Mouse (Mus musculus) testis, adult 2 months (tissue): ENCODE results near the gene Pard3. TPM values are rescaled to one million over a fixed set of nuclear protein-coding genes. Genes with fewer than 3 reads are reported as not detected.

ENCODE experiments used
- H3K27ac ChIP-seq: fragments of 200-500 bp; 2 replicates; pipeline ENCODE4 v1.5.1; 2012; ENCODE audit warnings: low read depth, low read length; ENCODE audit not compliant: control insufficient read depth, insufficient read depth
- H3K27me3 ChIP-seq: fragments of 200-500 bp; 2 replicates; pipeline ENCODE4 v1.6.1; 2012; ENCODE audit warnings: mild to moderate bottlenecking, low read length, moderate library complexity; ENCODE audit not compliant: control insufficient read depth, insufficient read depth
- H3K36me3 ChIP-seq: fragments of 200-500 bp; 2 replicates; pipeline ENCODE4 v1.6.1; 2012; ENCODE audit warnings: mild to moderate bottlenecking, low read length; ENCODE audit not compliant: control insufficient read depth, insufficient read depth
- H3K4me1 ChIP-seq: fragments of 200-500 bp; 2 replicates; pipeline ENCODE4 v1.6.1; 2012; ENCODE audit warnings: low read length; ENCODE audit not compliant: control insufficient read depth, insufficient read depth
- H3K4me3 ChIP-seq: fragments of 200-500 bp; 2 replicates; pipeline ENCODE4 v1.5.1; 2012; ENCODE audit warnings: low read depth, mild to moderate bottlenecking, low read length, moderate library complexity, mixed read lengths; ENCODE audit not compliant: control insufficient read depth
- CTCF ChIP-seq: fragments of 200-500 bp; IDR thresholded peaks from 2 replicates; pipeline ENCODE4 v1.5.1; 2012; ENCODE audit warnings: low read depth, mild to moderate bottlenecking, inconsistent platforms, low read length, moderate library complexity; ENCODE audit not compliant: control insufficient read depth, insufficient read depth, insufficient replicate concordance
- POLR2A ChIP-seq: fragments of 200-500 bp; IDR thresholded peaks from 2 replicates; pipeline ENCODE4 v1.6.1; 2012; ENCODE audit warnings: low read depth, mild to moderate bottlenecking, inconsistent platforms, low read length, moderate library complexity; ENCODE audit not compliant: control insufficient read depth
- polyA plus RNA-seq: library from polyadenylated mRNA; depleted of rRNA; stranded (reverse); fragments of >200 nt; gene quantifications from 2 replicates; pipeline ENCODE4 v1.2.3, GENCODE M21; 2012

The Pard3 gene
- polyA plus RNA-seq, 1 experiment, result 4.1 TPM

GRCm38 (mm10) chr8:127182065-127182464 is 118.4 kb downstream of the Pard3 start:
- Histone ChIP-seq H3K27me3 (no peaks in the 10 kb centered on the region), H3K27ac (no peak overlapping the region), H3K4me1 (no peaks in the 10 kb centered on the region), H3K36me3 (no peaks in the 10 kb centered on the region), H3K4me3 (no peak overlapping the region)
- TF ChIP-seq CTCF (no peak), POLR2A (no peak)

GRCm38 (mm10) chr8:127183533-127183932 is 119.8 kb downstream of the Pard3 start:
- H3K4me1 ChIP-seq, result no peaks in the 10 kb centered on the region
- H3K36me3 ChIP-seq, result no peaks in the 10 kb centered on the region
- no peak overlapping the region for H3K4me3 ChIP-seq
- no peak overlapping the region for H3K27ac ChIP-seq
- TF ChIP-seq POLR2A (no peak), CTCF (no peak)
- no peaks in the 10 kb centered on the region for H3K27me3 ChIP-seq

GRCm38 (mm10) chr8:127184025-127184424 is 120.3 kb downstream of the Pard3 start:
- H3K27me3 ChIP-seq, result no peaks in the 10 kb centered on the region
- no peaks in the 10 kb centered on the region for H3K4me1 ChIP-seq
- H3K27ac ChIP-seq, result no peak overlapping the region
- TF ChIP-seq CTCF, result no peak
- no peak for TF ChIP-seq POLR2A
- H3K36me3 ChIP-seq, result no peaks in the 10 kb centered on the region
- no peak overlapping the region for H3K4me3 ChIP-seq

GRCm38 (mm10) chr8:127185897-127186296 is 122.2 kb downstream of the Pard3 start:
- H3K4me3 ChIP-seq, result no peak overlapping the region
- H3K4me1 ChIP-seq, result no peaks in the 10 kb centered on the region
- no peak overlapping the region for H3K27ac ChIP-seq
- H3K27me3 ChIP-seq, result no peaks in the 10 kb centered on the region
- TF ChIP-seq POLR2A (no peak), CTCF (no peak)
- no peaks in the 10 kb centered on the region for H3K36me3 ChIP-seq

DNA sequence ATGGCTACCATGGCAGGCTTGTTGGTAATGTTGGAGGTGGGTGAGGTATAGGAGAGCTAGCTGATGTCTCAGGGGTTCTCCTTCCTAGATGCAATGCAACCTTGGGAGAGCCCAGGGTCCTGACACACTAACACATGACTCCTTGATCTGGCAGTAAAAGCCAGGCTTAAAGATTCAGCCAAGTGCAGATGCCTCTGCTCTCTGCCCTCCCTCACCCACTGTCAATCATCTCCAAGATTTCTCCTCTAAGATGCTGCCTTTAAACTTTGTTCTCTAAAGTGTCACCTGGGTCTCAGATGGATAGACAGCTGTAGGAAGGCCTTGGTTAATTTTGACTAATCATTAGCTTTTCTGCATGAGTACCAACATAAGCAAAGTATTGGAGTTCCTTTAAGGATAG is 125.0 kb downstream of the Pard3 start:
- Histone ChIP-seq H3K4me1 (no peaks in the 10 kb centered on the region), H3K27ac (no peak overlapping the region), H3K36me3 (no peaks in the 10 kb centered on the region), H3K4me3 (no peak overlapping the region), H3K27me3 (no peaks in the 10 kb centered on the region)
- no peak for TF ChIP-seq POLR2A
- no peak for TF ChIP-seq CTCF

DNA sequence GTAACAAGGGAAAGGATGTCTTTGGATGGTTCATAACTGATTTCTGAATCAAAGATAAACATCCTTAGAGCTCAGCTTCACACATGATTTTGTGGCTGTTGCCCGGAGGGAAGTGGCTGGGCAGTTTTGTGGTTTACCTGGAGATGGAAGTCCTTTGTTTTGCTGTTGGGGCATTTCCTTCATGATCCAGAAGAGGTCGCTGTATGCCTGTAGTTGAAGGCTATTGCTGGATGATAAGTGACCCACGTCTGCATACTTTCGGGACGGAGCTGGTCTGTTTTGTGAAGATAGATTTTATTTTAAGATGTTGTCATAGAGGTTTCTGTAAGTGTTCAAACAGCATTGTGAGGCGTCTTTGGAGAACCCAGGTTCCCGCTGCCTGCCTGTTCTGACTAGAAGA is 126.7 kb downstream of the Pard3 start:
- H3K27ac ChIP-seq, result no peak overlapping the region
- TF ChIP-seq POLR2A (no peak), CTCF (0 out of 2 replicates have a peak, but pooled peaks have one; percentile 3)
- H3K4me3 ChIP-seq, result no peak overlapping the region
- no peaks in the 10 kb centered on the region for H3K36me3 ChIP-seq
- H3K4me1 ChIP-seq, result no peaks in the 10 kb centered on the region
- H3K27me3 ChIP-seq, result no peaks in the 10 kb centered on the region

DNA sequence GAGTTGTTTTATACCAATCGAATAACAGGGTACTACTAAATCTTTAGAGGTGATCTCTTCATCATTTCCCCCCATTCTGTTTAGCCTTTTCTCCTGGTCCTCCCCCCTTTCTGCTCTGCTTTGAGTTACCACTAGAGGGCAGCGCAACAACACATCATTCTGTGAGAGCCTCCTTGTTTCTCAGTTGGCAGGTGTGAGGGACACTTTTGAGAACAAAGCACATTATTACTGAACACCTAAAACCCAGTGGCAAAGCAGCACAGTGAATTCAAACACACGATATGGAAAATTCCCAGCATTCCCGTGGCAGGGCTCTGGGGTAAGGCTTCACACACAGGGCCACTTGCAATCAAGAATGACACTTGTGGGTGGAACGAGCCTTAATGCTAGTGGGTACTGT is 127.7 kb downstream of the Pard3 start:
- no peak overlapping the region for H3K27ac ChIP-seq
- no peaks in the 10 kb centered on the region for H3K4me1 ChIP-seq

DNA sequence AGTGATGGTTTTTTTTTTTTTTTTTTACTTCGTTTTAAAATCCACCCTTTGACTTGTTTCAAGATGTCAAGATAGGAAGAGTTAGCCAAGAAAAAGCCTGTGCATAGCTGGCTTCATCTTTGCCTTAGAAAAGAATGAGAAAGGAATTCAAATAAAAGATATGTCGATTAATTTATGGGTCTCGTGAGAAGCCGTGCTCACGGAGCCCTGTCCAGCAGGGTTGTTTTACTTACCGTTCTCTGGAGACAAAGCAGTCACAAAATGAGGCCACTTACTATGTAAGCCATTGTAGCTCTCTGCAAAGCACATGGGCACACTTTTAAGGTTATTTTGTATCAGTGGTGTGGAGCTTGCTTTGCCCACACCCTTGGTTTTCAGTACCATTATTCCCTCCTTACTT is 128.1 kb downstream of the Pard3 start:
- Histone ChIP-seq H3K4me1 (no peaks in the 10 kb centered on the region), H3K27me3 (no peaks in the 10 kb centered on the region), H3K27ac (no peak overlapping the region), H3K4me3 (no peak overlapping the region), H3K36me3 (no peaks in the 10 kb centered on the region)
- TF ChIP-seq POLR2A (no peak), CTCF (no peak)

More for the DNA sequence above, 127.7 kb downstream of the Pard3 start:
- Histone ChIP-seq H3K36me3 (no peaks in the 10 kb centered on the region), H3K4me3 (no peak overlapping the region), H3K27me3 (no peaks in the 10 kb centered on the region)
- peak; percentile 37; the same call in 1 of the 2 replicates for TF ChIP-seq CTCF
- no peak for TF ChIP-seq POLR2A
